Mouse (Mus musculus): Measurements from ENCODE around the gene Adam15. TPM values are rescaled to one million over a fixed set of nuclear protein-coding genes. Genes with fewer than 3 reads are reported as not detected.

The Adam15 gene
- 32.2 and 36.2 TPM in 2 replicates for polyA plus RNA-seq (2014; fragmentation: Nextera tagmentation; extraction: Ambion mirVana)

DNA sequence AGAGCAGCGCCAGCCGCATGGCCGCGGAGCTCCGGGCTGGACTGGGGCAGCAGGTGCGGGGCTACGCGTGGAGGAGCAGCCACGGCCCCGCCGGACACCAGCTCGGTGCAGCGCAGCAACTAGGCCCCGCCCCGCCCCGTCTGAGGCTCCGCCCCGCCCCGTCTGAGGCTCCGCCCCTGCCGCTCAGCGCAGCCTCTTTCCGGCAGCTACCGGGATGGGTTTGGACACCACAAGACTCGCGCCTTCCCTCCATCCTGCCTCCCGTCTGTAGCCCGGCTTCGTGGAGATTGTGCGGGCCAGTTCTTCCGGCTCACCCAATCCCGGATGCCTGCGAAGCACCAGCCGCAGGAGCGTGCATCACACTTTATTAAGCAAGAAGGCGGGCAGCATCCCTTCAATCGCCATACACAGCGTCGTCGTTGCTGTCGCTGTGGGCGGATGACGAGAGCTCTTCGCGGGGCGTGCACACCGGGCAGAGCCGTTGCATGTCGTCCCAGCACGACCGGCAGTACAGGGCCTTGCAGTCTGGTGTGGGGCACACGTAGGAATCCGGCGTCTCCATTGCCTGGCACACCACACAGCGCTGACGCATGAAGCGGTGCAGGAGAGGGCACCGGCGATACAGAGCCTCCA is at the start of gene Adam15:
Gene Adam15 (minus strand): TSS at position 128 of the 633 bp plus-strand sequence.
- peak within 1 kb of the TSS; percentile 93 for H3K4me2 ChIP-seq (ENCODE audit: low read length)
- 0 out of 2 replicates have a peak, but pooled peaks cover 4% of the 10 kb centered on the region for H3K36me3 ChIP-seq (ENCODE audit: control insufficient read depth, insufficient read depth, low read length)
- peak within 1 kb of the TSS; percentile 58 for H3K4me3 ChIP-seq (replicated peaks; ENCODE audit: low read depth, low read length)
- peak; percentile 93 for DNase-seq
- peak within 1 kb of the TSS; percentile 67 for H3K9ac ChIP-seq (replicated peaks; ENCODE audit: low read length)
- ATAC-seq (ENCODE audit: low FRiP score, low TSS enrichment), result peak; percentile 90
- H3K27me3 ChIP-seq (ENCODE audit: control insufficient read depth, insufficient read depth, low read length), result peaks cover 5% of the 10 kb centered on the region; the same call in 1 of the 2 replicates
- H3K27ac ChIP-seq (replicated peaks; ENCODE audit: low read depth, low read length), result peak within 1 kb of the TSS; percentile 74
- no peaks in the 10 kb centered on the region for H3K9me3 ChIP-seq (ENCODE audit: control insufficient read depth, low read length)
- WGBS, result under 1% methylated on average over 59 of the region's 59 CpGs
- H3K4me1 ChIP-seq (ENCODE audit: control insufficient read depth, insufficient read depth, low read length), result peaks cover 20% of the 10 kb centered on the region

DNA sequence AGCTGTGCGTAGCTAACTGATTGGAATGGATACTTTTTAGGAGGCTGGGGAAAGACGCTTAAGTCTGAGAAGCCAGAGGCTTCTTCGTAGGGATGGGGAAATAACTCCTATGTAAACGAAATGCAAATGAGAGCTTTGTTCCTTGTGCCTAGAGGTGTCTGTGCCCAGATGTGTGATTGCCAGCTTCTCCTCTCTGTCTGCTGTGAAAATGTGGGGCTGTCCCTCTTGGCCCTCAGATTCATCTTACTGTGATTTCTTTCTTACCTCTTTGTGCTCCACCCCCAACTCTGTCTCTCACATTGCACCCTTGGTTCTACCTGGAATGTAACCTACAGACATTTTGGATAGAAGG is 46.8 kb upstream of the Adam15 start:
- no peak for ATAC-seq (ENCODE audit: low FRiP score, low TSS enrichment)
- Histone ChIP-seq H3K27ac (replicated peaks; ENCODE audit: low read depth, low read length) (no peak overlapping the region), H3K27me3 (ENCODE audit: control insufficient read depth, insufficient read depth, low read length) (peaks cover 15% of the 10 kb centered on the region; the same call in 1 of the 2 replicates), H3K9ac (replicated peaks; ENCODE audit: low read length) (no peak overlapping the region), H3K9me3 (ENCODE audit: control insufficient read depth, low read length) (no peaks in the 10 kb centered on the region), H3K4me1 (ENCODE audit: control insufficient read depth, insufficient read depth, low read length) (peaks cover 35% of the 10 kb centered on the region), H3K4me3 (replicated peaks; ENCODE audit: low read depth, low read length) (peak overlapping the region; percentile 37; the same call in 1 of the 2 replicates), H3K36me3 (ENCODE audit: control insufficient read depth, insufficient read depth, low read length) (peaks cover 7% of the 10 kb centered on the region), H3K4me2 (ENCODE audit: low read length) (peak overlapping the region; percentile 100)
- 0% methylated on average over 4 of the region's 4 CpGs for WGBS
- DNase-seq, result no peak

DNA sequence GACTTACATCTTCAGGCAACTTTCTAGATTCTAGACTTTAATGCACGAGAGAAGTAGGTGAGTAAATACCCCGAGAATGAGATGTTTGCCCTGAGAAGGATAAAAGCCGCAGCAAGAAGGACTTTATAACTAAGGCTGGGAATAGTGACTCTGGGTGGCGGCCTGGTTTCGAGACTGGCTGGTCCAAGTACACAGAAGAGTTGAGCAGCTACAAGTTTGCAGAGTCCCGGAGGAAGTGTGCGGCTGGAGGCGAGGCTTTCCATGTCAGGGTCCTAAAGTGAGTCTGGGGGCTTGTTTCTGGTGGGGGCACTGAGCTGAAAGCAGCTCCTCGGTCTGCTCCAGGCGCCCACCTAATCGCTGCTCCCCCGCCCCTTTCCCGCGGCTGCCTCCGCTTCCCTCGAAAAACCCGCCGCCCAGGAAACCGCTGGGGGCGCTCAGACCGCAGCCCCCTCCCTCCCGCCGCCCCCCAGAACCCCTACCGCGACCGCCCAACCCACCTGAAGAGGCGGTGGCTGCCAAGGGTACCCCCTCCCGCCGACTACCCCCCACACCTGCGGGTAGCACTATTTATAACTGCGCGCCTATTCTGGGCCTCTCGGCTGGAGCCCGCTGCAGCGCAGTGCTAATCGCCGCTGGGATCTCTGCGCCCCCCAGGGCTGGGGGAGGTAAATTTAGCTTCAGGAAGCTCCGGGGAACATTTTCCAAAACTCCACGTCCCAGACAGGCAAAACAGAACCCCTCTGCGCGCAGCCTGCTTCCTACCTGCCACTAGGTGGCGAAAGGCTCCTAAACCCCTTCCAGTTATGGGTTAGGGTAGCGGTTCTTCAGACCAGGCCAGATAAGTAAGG is 46.2 kb upstream of the Adam15 start:
- under 1% methylated on average over 44 of the region's 44 CpGs for WGBS
- H3K27ac ChIP-seq (replicated peaks; ENCODE audit: low read depth, low read length), result no peak overlapping the region
- peak overlapping the region; percentile 37 for H3K4me3 ChIP-seq (replicated peaks; ENCODE audit: low read depth, low read length)
- DNase-seq (peak; percentile 86), ATAC-seq (ENCODE audit: low FRiP score, low TSS enrichment) (no peak)
- H3K9ac ChIP-seq (replicated peaks; ENCODE audit: low read length), result no peak overlapping the region; the same call in 1 of the 2 replicates
- H3K4me1 ChIP-seq (ENCODE audit: control insufficient read depth, insufficient read depth, low read length), result peaks cover 41% of the 10 kb centered on the region
- peak overlapping the region; percentile 100 for H3K4me2 ChIP-seq (ENCODE audit: low read length)
- H3K9me3 ChIP-seq (ENCODE audit: control insufficient read depth, low read length), result no peaks in the 10 kb centered on the region
- H3K27me3 ChIP-seq (ENCODE audit: control insufficient read depth, insufficient read depth, low read length), result peaks cover 15% of the 10 kb centered on the region; the same call in 1 of the 2 replicates
- H3K36me3 ChIP-seq (ENCODE audit: control insufficient read depth, insufficient read depth, low read length), result peaks cover 1% of the 10 kb centered on the region; the same call in 1 of the 2 replicates

DNA sequence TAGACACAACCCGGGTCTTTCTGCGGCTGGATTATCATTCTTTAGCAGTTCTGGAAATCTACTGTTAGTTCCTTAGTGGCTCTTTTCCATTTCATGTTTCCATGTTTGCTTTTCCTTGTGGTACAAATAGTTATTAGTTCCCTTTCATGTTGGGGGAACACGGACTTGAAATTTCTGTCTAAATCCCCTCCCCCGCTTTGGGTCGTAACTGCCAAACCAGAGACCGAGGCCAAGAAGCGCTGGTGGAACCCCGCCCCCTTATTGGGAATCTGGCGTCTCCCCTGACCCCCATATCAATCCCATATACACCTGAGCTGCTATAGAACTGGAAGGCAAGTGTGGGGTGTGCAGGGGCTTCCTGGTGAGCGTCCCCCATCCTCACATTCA is 45.6 kb upstream of the Adam15 start:
- peak overlapping the region; percentile 38; the same call in 1 of the 2 replicates for H3K4me3 ChIP-seq (replicated peaks; ENCODE audit: low read depth, low read length)
- peaks cover 15% of the 10 kb centered on the region; the same call in 1 of the 2 replicates for H3K27me3 ChIP-seq (ENCODE audit: control insufficient read depth, insufficient read depth, low read length)
- no peak overlapping the region for H3K9ac ChIP-seq (replicated peaks; ENCODE audit: low read length)
- H3K9me3 ChIP-seq (ENCODE audit: control insufficient read depth, low read length), result no peaks in the 10 kb centered on the region
- peak overlapping the region; percentile 100 for H3K4me2 ChIP-seq (ENCODE audit: low read length)
- no peaks in the 10 kb centered on the region for H3K36me3 ChIP-seq (ENCODE audit: control insufficient read depth, insufficient read depth, low read length)
- WGBS, result 1% methylated on average over 10 of the region's 10 CpGs
- H3K27ac ChIP-seq (replicated peaks; ENCODE audit: low read depth, low read length), result no peak overlapping the region
- DNase-seq (no peak), ATAC-seq (ENCODE audit: low FRiP score, low TSS enrichment) (no peak)
- peaks cover 45% of the 10 kb centered on the region for H3K4me1 ChIP-seq (ENCODE audit: control insufficient read depth, insufficient read depth, low read length)

DNA sequence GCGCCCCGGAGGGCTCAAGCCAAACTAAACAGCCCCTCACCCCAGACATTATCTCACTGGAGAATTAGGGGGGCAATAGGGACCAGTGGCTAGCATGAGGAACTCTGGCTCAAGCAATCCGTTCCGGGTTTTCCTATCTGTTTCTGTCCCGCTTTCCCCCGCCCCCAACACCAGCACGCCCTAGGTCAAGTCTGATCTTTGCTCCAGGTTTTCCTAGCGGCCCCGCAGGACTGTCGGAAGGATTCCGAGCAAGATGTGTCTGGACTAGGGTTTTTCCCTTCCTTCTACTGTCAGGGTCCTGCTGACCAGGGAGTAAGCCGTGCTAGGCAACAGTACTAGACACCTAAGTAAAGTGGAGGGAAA is 45.1 kb upstream of the Adam15 start:
- under 1% methylated on average over 12 of the region's 12 CpGs for WGBS
- DNase-seq (peak; percentile 83), ATAC-seq (ENCODE audit: low FRiP score, low TSS enrichment) (no peak)
- H3K27me3 ChIP-seq (ENCODE audit: control insufficient read depth, insufficient read depth, low read length), result peaks cover 15% of the 10 kb centered on the region; the same call in 1 of the 2 replicates
- no peaks in the 10 kb centered on the region for H3K36me3 ChIP-seq (ENCODE audit: control insufficient read depth, insufficient read depth, low read length)
- peaks cover 45% of the 10 kb centered on the region for H3K4me1 ChIP-seq (ENCODE audit: control insufficient read depth, insufficient read depth, low read length)
- peak overlapping the region; percentile 100 for H3K4me2 ChIP-seq (ENCODE audit: low read length)
- peak overlapping the region; percentile 36; the same call in 1 of the 2 replicates for H3K9ac ChIP-seq (replicated peaks; ENCODE audit: low read length)
- no peaks in the 10 kb centered on the region for H3K9me3 ChIP-seq (ENCODE audit: control insufficient read depth, low read length)
- H3K27ac ChIP-seq (replicated peaks; ENCODE audit: low read depth, low read length), result no peak overlapping the region
- H3K4me3 ChIP-seq (replicated peaks; ENCODE audit: low read depth, low read length), result peak overlapping the region; percentile 38

DNA sequence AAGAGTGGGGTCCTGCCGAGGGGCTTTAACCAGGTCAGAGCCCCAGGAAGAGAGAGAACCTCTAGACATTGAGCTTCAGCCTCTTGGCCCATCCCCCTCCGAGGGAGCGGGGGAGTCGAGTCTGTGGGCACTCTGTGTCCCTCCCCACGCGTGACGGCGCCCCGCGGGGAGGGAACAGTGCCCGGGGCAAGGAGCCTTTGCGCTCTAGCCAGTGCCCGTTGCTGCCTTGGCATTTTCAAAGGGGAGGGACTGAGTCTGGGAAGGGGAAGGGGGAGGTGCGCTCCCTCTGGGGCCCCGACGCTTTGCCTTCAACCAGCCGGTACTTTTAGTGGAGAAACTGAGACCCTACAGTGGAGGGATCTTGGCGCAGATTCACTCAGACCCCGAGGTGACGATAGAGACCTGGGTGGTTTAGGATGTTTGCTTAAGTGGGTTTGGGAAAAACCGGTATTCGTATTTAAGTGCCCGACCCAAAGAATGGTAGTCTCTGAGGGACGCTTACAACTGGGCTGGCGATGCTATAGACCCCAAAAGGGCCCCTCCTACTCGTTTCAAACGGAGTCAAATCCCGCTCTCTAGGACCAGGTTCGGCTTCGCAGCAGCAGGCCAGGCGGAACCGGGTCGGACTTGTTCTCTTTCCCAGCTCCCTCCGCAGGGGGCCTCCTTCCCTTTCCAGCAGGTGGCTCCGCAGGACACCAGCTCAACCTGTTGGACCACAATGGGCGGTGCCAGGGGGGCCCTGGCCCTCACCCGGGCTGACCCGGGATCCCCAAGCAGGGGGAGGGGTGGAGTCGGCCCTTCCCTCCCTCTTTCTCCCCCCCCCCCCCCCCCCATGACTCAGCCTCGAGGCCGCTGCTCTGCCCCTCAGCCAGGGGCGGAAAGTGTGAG is 44.5 kb upstream of the Adam15 start, which contains the start of gene Zbtb7b:
Gene Zbtb7b (minus strand): TSS at position 771 of the 888 bp plus-strand sequence.
- H3K4me3 ChIP-seq (replicated peaks; ENCODE audit: low read depth, low read length), result peak within 1 kb of the TSS; percentile 38
- H3K36me3 ChIP-seq (ENCODE audit: control insufficient read depth, insufficient read depth, low read length), result no peaks in the 10 kb centered on the region
- H3K9ac ChIP-seq (replicated peaks; ENCODE audit: low read length), result peak within 1 kb of the TSS; percentile 36
- no peaks in the 10 kb centered on the region for H3K9me3 ChIP-seq (ENCODE audit: control insufficient read depth, low read length)
- peak within 1 kb of the TSS; percentile 100 for H3K4me2 ChIP-seq (ENCODE audit: low read length)
- DNase-seq (peak; percentile 72), ATAC-seq (ENCODE audit: low FRiP score, low TSS enrichment) (peak; percentile 32)
- H3K27me3 ChIP-seq (ENCODE audit: control insufficient read depth, insufficient read depth, low read length), result peaks cover 15% of the 10 kb centered on the region; the same call in 1 of the 2 replicates
- H3K4me1 ChIP-seq (ENCODE audit: control insufficient read depth, insufficient read depth, low read length), result peaks cover 45% of the 10 kb centered on the region
- no peak within 1 kb of the TSS; the same call in 1 of the 2 replicates for H3K27ac ChIP-seq (replicated peaks; ENCODE audit: low read depth, low read length)
- under 1% methylated on average over 41 of the region's 42 CpGs for WGBS

DNA sequence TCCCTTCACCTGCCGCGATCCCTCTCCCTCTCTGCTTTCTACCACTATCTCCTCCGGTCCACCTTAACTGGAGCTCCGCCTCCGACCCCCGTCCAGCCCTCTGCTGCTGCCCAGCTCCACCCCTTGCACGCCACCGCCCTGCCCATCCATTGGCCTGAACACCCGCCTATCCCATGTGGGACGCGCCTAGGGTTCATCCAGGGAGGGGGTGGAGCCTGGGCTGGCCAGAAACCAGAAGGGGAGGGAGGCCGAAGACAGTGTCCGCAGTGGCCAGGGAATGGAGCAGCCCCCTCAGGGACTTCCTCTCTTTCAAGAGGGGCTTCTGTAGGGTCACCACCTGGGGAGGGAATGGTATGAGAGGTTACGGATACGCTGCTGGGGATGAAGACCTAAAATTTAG is 43.8 kb upstream of the Adam15 start:
- Histone ChIP-seq H3K27me3 (ENCODE audit: control insufficient read depth, insufficient read depth, low read length) (peaks cover 15% of the 10 kb centered on the region; the same call in 1 of the 2 replicates), H3K9ac (replicated peaks; ENCODE audit: low read length) (peak overlapping the region; percentile 36), H3K36me3 (ENCODE audit: control insufficient read depth, insufficient read depth, low read length) (no peaks in the 10 kb centered on the region), H3K4me2 (ENCODE audit: low read length) (peak overlapping the region; percentile 100), H3K27ac (replicated peaks; ENCODE audit: low read depth, low read length) (no peak overlapping the region; the same call in 1 of the 2 replicates), H3K4me3 (replicated peaks; ENCODE audit: low read depth, low read length) (peak overlapping the region; percentile 38), H3K9me3 (ENCODE audit: control insufficient read depth, low read length) (no peaks in the 10 kb centered on the region), H3K4me1 (ENCODE audit: control insufficient read depth, insufficient read depth, low read length) (peaks cover 45% of the 10 kb centered on the region)
- ATAC-seq (ENCODE audit: low FRiP score, low TSS enrichment) (peak; percentile 93), DNase-seq (peak; percentile 94)
- 1% methylated on average over 15 of the region's 15 CpGs for WGBS

DNA sequence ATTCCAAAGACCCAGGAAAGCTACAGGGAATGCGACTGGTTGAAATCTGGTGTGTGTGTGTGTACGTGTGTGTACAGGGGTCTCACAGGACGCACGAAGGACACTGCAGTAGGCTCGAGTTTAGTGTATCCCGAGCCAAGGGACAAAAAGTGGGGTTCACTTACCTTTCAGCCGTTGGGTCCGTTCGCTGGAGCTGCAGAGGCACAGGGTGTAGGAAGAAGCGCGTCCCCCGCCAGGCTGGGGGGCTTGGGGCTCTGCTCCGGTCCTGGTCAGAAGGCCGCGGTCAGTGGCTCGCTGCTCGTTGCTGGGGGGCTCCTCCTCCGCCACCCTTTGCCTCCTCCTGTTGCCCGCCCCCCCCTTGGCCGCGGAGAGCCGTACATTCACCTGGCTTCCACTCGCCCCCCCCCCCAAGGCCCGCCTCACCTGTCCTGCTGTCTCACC is 43.1 kb upstream of the Adam15 start:
- Histone ChIP-seq H3K4me1 (ENCODE audit: control insufficient read depth, insufficient read depth, low read length) (peaks cover 45% of the 10 kb centered on the region), H3K36me3 (ENCODE audit: control insufficient read depth, insufficient read depth, low read length) (no peaks in the 10 kb centered on the region), H3K9me3 (ENCODE audit: control insufficient read depth, low read length) (no peaks in the 10 kb centered on the region), H3K9ac (replicated peaks; ENCODE audit: low read length) (no peak overlapping the region), H3K27ac (replicated peaks; ENCODE audit: low read depth, low read length) (no peak overlapping the region), H3K4me3 (replicated peaks; ENCODE audit: low read depth, low read length) (peak overlapping the region; percentile 50), H3K4me2 (ENCODE audit: low read length) (peak overlapping the region; percentile 100), H3K27me3 (ENCODE audit: control insufficient read depth, insufficient read depth, low read length) (peaks cover 15% of the 10 kb centered on the region; the same call in 1 of the 2 replicates)
- DNase-seq (no peak), ATAC-seq (ENCODE audit: low FRiP score, low TSS enrichment) (no peak)
- WGBS, result under 1% methylated on average over 22 of the region's 24 CpGs
